26 mouse cellular contexts compared by ENCODE assay signal in the genomic region with DNA sequence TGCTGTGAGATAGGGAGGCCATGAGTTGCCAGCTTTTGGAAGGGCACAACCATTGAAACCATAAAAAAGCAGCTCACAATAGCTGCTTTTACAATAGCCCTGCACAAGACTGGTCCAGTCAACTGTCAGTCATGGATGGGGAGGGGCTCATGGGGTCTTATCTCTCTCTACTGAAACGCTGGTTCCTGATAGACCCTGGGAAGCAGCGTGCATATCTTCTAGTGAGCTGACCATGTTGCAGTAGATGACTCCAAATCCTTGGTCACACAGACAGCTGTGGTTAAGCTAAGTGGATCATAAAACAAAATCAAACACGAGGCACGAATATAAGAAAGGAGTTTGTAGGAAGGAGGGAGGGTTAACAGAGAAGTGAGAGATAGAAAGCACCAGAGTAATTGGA.
DNase-seq lines count a peak whose midpoint lies in the region; ATAC-seq and TF ChIP-seq lines count a peak whose summit lies in the region.
"Had no signal": no experiment of that assay in that cellular context is flagged by ENCODE, and none has a peak within 500 bp of the region (broad histone marks: within the 10 kb centered on the region; RNA-seq: fewer than 3 reads in every experiment).

No protein-coding gene starts in this region.

- no peak for TF ChIP-seq EP300 in liver, postnatal 0 days (IDR thresholded peaks at IDR 0.05; ENCODE audit: low read depth)

- 54% methylated on average over 4 of the region's 4 CpGs for WGBS in liver, postnatal 0 days (ENCODE audit: insufficient replicate concordance)
- 16% methylated on average over 4 of the region's 4 CpGs for WGBS in liver, embryonic 13.5 days (ENCODE audit: insufficient replicate concordance)
- 74% methylated on average over 4 of the region's 4 CpGs for whole genome bisulfite sequencing in hindbrain, embryonic 16.5 days

- no peaks in the 10 kb centered on the region for H3K4me1 ChIP-seq in liver, postnatal 0 days (ENCODE audit: insufficient read depth)
- H3K4me1 ChIP-seq in liver, embryonic 13.5 days (replicated peaks): no peaks in the 10 kb centered on the region
- H3K4me1 ChIP-seq in hindbrain, embryonic 16.5 days (ENCODE audit: control insufficient read depth, insufficient read depth, low read depth, low read length): no peaks in the 10 kb centered on the region
- H3K4me1 ChIP-seq: embryonic facial prominence, embryonic 12.5 days; forebrain, embryonic 12.5 days; limb, embryonic 10.5 days; midbrain, embryonic 13.5 days; stomach, embryonic 15.5 days had no signal

- DNase-seq in liver: peak; percentile 30
- DNase-seq in liver, postnatal 0 days: no peak
- peak; percentile 25 for DNase-seq in brain, embryonic 14.5 days (ENCODE audit: low read depth)
- no peak for DNase-seq in liver, embryonic 13.5 days
- DNase-seq in spleen, postnatal 4 days (ENCODE audit: low spot score in 2 of 2): no peak
- DNase-seq in ovary, postnatal 10 days (ENCODE audit: low spot score): no peak
- DNase-seq: adrenal gland, postnatal 25 days; cerebellum, adult 11-12 months; cerebellum, postnatal 10 days; gastrocnemius, postnatal 25 days; heart, adult 2 months; heart, postnatal 4 days; lung, postnatal 10 days; right cerebral cortex, postnatal 4 days; thymus, postnatal 25 days had no signal

- H3K27me3 ChIP-seq in liver, postnatal 0 days (ENCODE audit: insufficient read depth, low read length): no peaks in the 10 kb centered on the region
- no peaks in the 10 kb centered on the region for H3K27me3 ChIP-seq in liver, embryonic 13.5 days
- no peaks in the 10 kb centered on the region for H3K27me3 ChIP-seq in hindbrain, embryonic 16.5 days (replicated peaks; ENCODE audit: control insufficient read depth, insufficient read depth, low read length)
- H3K27me3 ChIP-seq: embryonic facial prominence, embryonic 12.5 days; forebrain, embryonic 12.5 days; midbrain, embryonic 13.5 days; neural tube, embryonic 13.5 days; stomach, embryonic 15.5 days had no signal

- ATAC-seq in liver, postnatal 0 days: no peak
- peak; percentile 74 for ATAC-seq in liver, embryonic 13.5 days (ENCODE audit: low read depth)
- no peak for ATAC-seq in hindbrain, embryonic 16.5 days
- ATAC-seq: intestine, embryonic 16.5 days; midbrain, embryonic 13.5 days had no signal

- no peak overlapping the region for H3K9ac ChIP-seq in liver, postnatal 0 days (replicated peaks)
- no peak overlapping the region for H3K9ac ChIP-seq in liver, embryonic 13.5 days
- no peak overlapping the region for H3K9ac ChIP-seq in hindbrain, embryonic 16.5 days (ENCODE audit: low read depth, low read length)
- H3K9ac ChIP-seq: embryonic facial prominence, embryonic 12.5 days; forebrain, embryonic 12.5 days; hindbrain, embryonic 14.5 days; midbrain, embryonic 13.5 days; neural tube, embryonic 13.5 days; stomach, embryonic 15.5 days had no signal

- 0 out of 2 replicates have a peak, but pooled peaks cover 3% of the 10 kb centered on the region for H3K9me3 ChIP-seq in liver, postnatal 0 days (ENCODE audit: low read length)
- H3K9me3 ChIP-seq in liver, embryonic 13.5 days (replicated peaks): no peaks in the 10 kb centered on the region
- H3K9me3 ChIP-seq in hindbrain, embryonic 16.5 days (ENCODE audit: control insufficient read depth, low read length): peaks cover 7% of the 10 kb centered on the region
- H3K9me3 ChIP-seq: forebrain, embryonic 12.5 days; limb, embryonic 10.5 days; stomach, embryonic 15.5 days had no signal

- no peak for TF ChIP-seq POLR2A in brain, embryonic 14.5 days (IDR thresholded peaks at IDR 0.05; ENCODE audit: borderline replicate concordance, extremely low read depth, insufficient read depth, insufficient read length, poor library complexity, severe bottlenecking)

- no peak overlapping the region for H3K4me3 ChIP-seq in liver, postnatal 0 days (ENCODE audit: low read depth, low read length)
- H3K4me3 ChIP-seq in liver, embryonic 13.5 days (replicated peaks): no peak overlapping the region
- H3K4me3 ChIP-seq in hindbrain, embryonic 16.5 days (ENCODE audit: low read length): no peak overlapping the region
- H3K4me3 ChIP-seq: embryonic facial prominence, embryonic 12.5 days; forebrain, embryonic 12.5 days; heart, adult 2 months; layer of hippocampus, adult 2 months; limb, embryonic 10.5 days; midbrain, embryonic 13.5 days; myocyte; neural tube, embryonic 13.5 days; stomach, embryonic 15.5 days had no signal

- TF ChIP-seq CTCF in liver, postnatal 0 days (IDR thresholded peaks at IDR 0.05; ENCODE audit: low read depth): no peak
- TF ChIP-seq CTCF in brain, embryonic 14.5 days (IDR thresholded peaks at IDR 0.05; ENCODE audit: borderline replicate concordance, extremely low read depth, insufficient read depth, insufficient read length): no peak

- H3K4me2 ChIP-seq in liver, postnatal 0 days (ENCODE audit: low read depth, low read length): no peak overlapping the region
- H3K4me2 ChIP-seq in liver, embryonic 13.5 days: no peak overlapping the region
- H3K4me2 ChIP-seq in hindbrain, embryonic 16.5 days (ENCODE audit: low read length): no peak overlapping the region
- H3K4me2 ChIP-seq: embryonic facial prominence, embryonic 12.5 days; forebrain, embryonic 12.5 days; hindbrain, embryonic 14.5 days; midbrain, embryonic 13.5 days; neural tube, embryonic 13.5 days; stomach, embryonic 15.5 days had no signal

- H3K36me3 ChIP-seq in liver, postnatal 0 days (replicated peaks; ENCODE audit: insufficient read depth, low read length): no peaks in the 10 kb centered on the region
- H3K36me3 ChIP-seq in liver, embryonic 13.5 days: no peaks in the 10 kb centered on the region
- H3K36me3 ChIP-seq in hindbrain, embryonic 16.5 days (ENCODE audit: control insufficient read depth, insufficient read depth, low read length): no peaks in the 10 kb centered on the region
- H3K36me3 ChIP-seq: embryonic facial prominence, embryonic 12.5 days; forebrain, embryonic 12.5 days; limb, embryonic 10.5 days; midbrain, embryonic 13.5 days; neural tube, embryonic 13.5 days; stomach, embryonic 15.5 days had no signal

- H3K27ac ChIP-seq in liver, postnatal 0 days (ENCODE audit: low read depth): no peak overlapping the region
- H3K27ac ChIP-seq in liver, embryonic 13.5 days: no peak overlapping the region
- no peak overlapping the region for H3K27ac ChIP-seq in hindbrain, embryonic 16.5 days (ENCODE audit: low read depth, low read length)
- H3K27ac ChIP-seq: embryonic facial prominence, embryonic 12.5 days; forebrain, embryonic 12.5 days; heart, adult 2 months; hindbrain, embryonic 14.5 days; limb, embryonic 10.5 days; midbrain, embryonic 13.5 days; neural tube, embryonic 13.5 days; stomach, embryonic 15.5 days had no signal

Comparison
In these comparisons a context has a peak if more than half of its experiments do, and no peak if none do; other contexts are left out.
1. DNase-seq: peak in liver (single experiment) and brain, embryonic 14.5 days (single experiment); none in liver, postnatal 0 days (single experiment), liver, embryonic 13.5 days (single experiment), spleen, postnatal 4 days (0 of 2) and ovary, postnatal 10 days (single experiment).